Mouse (Mus musculus): Measurements from ENCODE around the gene Cdh5. TPM values are rescaled to one million over a fixed set of nuclear protein-coding genes. Genes with fewer than 3 reads are reported as not detected.
A peak's percentile ranks its signal among the peaks of the same experiment; 100 is the strongest.

The Cdh5 gene
- polyA plus RNA-seq, 1 experiment from 2014 or later: 6.0 TPM

DNA sequence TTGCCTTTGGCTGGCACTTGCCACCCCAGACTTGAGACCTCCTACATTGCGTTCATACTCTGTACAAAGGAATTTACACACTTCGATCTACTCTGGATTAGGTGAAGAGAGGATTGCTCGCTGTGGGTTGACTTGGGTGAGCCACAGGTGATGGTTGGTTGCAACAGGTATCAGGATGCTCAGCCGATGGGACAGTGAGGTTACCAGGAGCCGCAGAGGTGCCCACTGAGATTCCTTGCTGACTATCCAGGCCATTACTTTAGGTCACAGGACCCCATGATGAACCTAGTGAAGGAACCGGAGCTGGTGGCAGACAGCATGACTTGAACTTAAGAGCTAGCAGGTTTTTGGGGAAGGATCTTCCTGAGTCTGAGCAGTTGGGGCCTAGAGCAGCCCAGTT lies 71.0 kb downstream of the Cdh5 start:
- no peak for ATAC-seq (ENCODE audit: low read depth)
- no peak overlapping the region for H3K27ac ChIP-seq
- 71% methylated on average over 6 of the region's 6 CpGs for WGBS (ENCODE audit: insufficient replicate concordance)
- peaks cover 59% of the 10 kb centered on the region for H3K27me3 ChIP-seq
- no peak overlapping the region for H3K9ac ChIP-seq
- H3K4me1 ChIP-seq (replicated peaks): peaks cover 3% of the 10 kb centered on the region; the same call in 1 of the 2 replicates
- H3K4me2 ChIP-seq: no peak overlapping the region
- no peaks in the 10 kb centered on the region for H3K36me3 ChIP-seq
- no peak overlapping the region for H3K4me3 ChIP-seq (replicated peaks)
- no peak for DNase-seq
- H3K9me3 ChIP-seq (replicated peaks): no peaks in the 10 kb centered on the region

DNA sequence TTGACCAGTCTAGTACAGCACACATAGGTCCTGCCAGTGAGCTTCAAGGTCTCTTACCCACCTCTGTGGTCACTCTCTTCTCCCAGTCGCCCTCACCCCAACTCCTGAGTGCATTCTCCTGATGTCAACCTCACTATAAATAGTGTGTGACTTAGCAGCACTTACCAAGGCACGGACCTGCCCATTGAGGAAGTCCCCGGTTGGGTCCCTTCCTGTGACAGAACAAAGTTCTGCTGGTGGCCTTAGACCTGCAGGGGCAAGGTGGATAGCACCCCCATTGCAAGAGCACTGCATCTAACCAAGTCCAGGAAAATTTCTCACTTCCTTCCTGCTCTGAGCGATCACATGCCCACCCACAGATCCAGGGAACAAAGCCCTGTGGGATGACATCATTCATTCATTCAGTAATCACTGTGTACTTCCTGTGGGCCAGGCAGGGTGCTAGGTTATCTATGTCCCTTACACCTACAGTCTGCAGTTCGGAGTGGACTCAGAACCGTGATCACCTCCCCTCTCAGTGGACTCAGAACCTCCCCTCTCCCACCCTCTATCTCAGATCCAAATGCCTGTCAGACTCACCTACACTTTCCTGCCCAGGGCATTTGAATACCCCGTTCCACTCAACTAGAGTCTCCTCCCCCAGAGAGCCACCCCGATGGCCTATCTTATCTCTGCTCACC lies 74.6 kb downstream of the Cdh5 start:
- Histone ChIP-seq H3K4me2 (no peak overlapping the region), H3K9ac (no peak overlapping the region), H3K4me1 (replicated peaks) (peaks cover 2% of the 10 kb centered on the region; the same call in 1 of the 2 replicates), H3K27ac (no peak overlapping the region), H3K9me3 (replicated peaks) (no peaks in the 10 kb centered on the region), H3K27me3 (peaks cover 36% of the 10 kb centered on the region), H3K4me3 (replicated peaks) (no peak overlapping the region), H3K36me3 (no peaks in the 10 kb centered on the region)
- 23% methylated on average over 8 of the region's 8 CpGs for WGBS (ENCODE audit: insufficient replicate concordance)
- ATAC-seq (ENCODE audit: low read depth) (no peak), DNase-seq (no peak)

DNA sequence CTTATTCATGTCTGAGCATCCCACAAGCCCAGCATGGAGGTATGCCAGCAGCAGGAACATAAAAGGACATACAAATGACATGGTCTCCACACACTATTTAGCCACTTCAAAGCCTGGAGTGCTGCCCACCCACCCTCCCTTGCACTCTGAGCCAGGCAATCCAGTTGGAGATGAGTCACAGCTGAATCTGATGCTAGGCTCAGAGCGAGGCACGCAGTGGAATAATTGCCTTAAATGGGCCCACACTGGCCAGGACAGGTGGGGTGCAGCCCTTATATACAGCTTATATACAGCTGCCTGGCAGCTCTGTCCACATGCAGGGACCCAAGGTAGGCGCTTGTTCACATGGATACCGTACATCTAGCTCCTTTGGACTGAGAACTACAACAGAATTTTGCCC lies 75.6 kb downstream of the Cdh5 start:
- Histone ChIP-seq H3K4me3 (replicated peaks) (no peak overlapping the region), H3K27me3 (peaks cover 25% of the 10 kb centered on the region), H3K9ac (no peak overlapping the region), H3K4me1 (replicated peaks) (no peaks in the 10 kb centered on the region), H3K36me3 (no peaks in the 10 kb centered on the region), H3K4me2 (no peak overlapping the region), H3K9me3 (replicated peaks) (no peaks in the 10 kb centered on the region), H3K27ac (no peak overlapping the region)
- WGBS (ENCODE audit: insufficient replicate concordance): 63% methylated on average over 4 of the region's 4 CpGs
- ATAC-seq (ENCODE audit: low read depth): no peak
- no peak for DNase-seq

DNA sequence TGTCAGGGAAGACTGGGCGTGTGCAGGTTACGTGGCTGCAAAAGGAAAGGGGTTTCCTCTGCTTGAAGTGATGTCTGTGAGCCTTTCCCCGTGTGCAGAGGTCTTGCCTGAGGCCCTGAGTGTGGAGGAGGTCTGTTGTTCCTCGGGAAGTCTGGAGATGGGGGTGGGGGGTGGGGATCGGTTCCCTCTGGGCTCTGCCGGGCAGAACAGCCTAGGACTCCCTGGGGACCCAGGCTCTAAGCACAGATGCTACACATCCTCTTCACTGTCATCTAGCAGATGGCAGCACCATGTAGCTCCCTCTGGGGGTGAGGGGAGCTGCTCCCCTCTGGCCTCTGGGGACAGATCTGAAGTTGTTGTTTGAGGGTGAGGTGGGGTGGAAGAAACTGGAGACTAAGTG lies 83.5 kb downstream of the Cdh5 start:
- WGBS (ENCODE audit: insufficient replicate concordance): 32% methylated on average over 6 of the region's 6 CpGs
- no peak overlapping the region for H3K9ac ChIP-seq
- peaks cover 2% of the 10 kb centered on the region; the same call in 1 of the 2 replicates for H3K27me3 ChIP-seq
- no peaks in the 10 kb centered on the region for H3K4me1 ChIP-seq (replicated peaks)
- no peak overlapping the region for H3K27ac ChIP-seq
- H3K9me3 ChIP-seq (replicated peaks): no peaks in the 10 kb centered on the region
- ATAC-seq (ENCODE audit: low read depth): no peak
- no peaks in the 10 kb centered on the region for H3K36me3 ChIP-seq
- H3K4me2 ChIP-seq: no peak overlapping the region
- no peak overlapping the region for H3K4me3 ChIP-seq (replicated peaks)
- DNase-seq: no peak

DNA sequence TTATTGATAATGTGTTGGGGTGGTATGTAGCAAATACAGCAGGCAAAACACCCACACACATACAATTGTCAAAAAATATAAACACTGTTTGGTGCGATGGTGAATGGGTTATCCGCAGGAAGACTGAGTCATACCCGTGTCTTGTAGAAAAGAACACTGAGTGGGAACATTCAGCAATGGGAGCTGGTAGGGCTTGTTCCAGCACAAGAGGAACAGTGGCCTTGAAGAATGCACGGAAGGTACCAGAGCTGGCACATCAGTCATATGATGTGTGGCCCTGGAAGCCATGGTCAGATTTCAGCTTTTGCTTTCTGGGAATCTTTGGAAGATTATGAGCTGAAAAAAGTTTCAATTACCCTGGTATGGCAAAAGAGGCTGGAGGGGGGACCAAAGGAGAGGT lies 85.4 kb downstream of the Cdh5 start:
- Histone ChIP-seq H3K9ac (no peak overlapping the region), H3K27me3 (peaks cover 2% of the 10 kb centered on the region; the same call in 1 of the 2 replicates), H3K4me3 (replicated peaks) (no peak overlapping the region), H3K4me1 (replicated peaks) (no peaks in the 10 kb centered on the region), H3K36me3 (no peaks in the 10 kb centered on the region), H3K27ac (no peak overlapping the region), H3K9me3 (replicated peaks) (no peaks in the 10 kb centered on the region), H3K4me2 (no peak overlapping the region)
- DNase-seq (no peak), ATAC-seq (ENCODE audit: low read depth) (no peak)
- 62% methylated on average over 4 of the region's 4 CpGs for WGBS (ENCODE audit: insufficient replicate concordance)

DNA sequence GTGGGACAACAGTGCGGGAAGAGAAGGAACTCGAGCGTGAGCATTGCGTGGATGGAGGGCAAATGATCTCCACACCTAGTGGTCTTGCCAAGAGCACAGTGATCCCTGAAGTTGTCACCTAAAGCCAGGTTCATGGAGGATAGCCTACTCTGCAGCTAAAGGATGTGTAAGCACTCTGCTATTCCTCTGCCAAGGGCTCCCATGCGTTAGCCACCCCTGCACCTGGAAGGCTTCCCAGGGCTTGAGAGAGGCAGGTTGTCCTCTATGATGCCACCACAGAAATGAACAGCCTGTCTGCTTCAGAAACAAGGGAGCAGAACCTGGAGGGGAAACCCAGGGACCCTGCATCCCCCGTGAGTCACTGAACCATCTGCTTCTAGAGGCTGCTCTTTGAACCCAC lies 86.2 kb downstream of the Cdh5 start:
- H3K4me1 ChIP-seq (replicated peaks): no peaks in the 10 kb centered on the region
- H3K27me3 ChIP-seq: peaks cover 2% of the 10 kb centered on the region; the same call in 1 of the 2 replicates
- ATAC-seq (ENCODE audit: low read depth) (no peak), DNase-seq (no peak)
- no peaks in the 10 kb centered on the region for H3K9me3 ChIP-seq (replicated peaks)
- no peak overlapping the region for H3K4me2 ChIP-seq
- no peak overlapping the region for H3K27ac ChIP-seq
- no peaks in the 10 kb centered on the region for H3K36me3 ChIP-seq
- no peak overlapping the region for H3K9ac ChIP-seq
- WGBS (ENCODE audit: insufficient replicate concordance): 70% methylated on average over 6 of the region's 6 CpGs
- H3K4me3 ChIP-seq (replicated peaks): no peak overlapping the region

DNA sequence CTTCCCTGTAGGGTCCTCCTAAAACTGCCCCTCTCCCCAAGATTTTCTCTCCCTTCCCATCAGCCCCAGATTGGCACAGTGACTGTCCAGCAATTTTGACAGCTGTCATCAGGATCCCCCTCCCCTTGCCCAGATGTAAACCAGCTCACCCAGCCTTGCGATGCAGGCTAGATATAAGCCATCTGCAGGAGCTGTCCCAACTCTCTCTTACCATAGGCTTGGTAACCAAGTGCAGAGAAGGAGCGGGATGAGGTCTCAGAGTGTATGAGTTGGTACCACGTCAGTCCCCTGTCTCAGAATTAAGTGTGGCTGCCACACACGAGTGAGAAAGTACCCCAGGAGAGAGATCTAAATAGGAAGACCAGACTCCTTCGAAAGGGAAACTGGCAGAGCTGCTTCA lies 87.0 kb downstream of the Cdh5 start:
- ATAC-seq (ENCODE audit: low read depth): no peak
- Histone ChIP-seq H3K27ac (no peak overlapping the region), H3K9ac (no peak overlapping the region), H3K4me1 (replicated peaks) (no peaks in the 10 kb centered on the region), H3K4me3 (replicated peaks) (no peak overlapping the region), H3K27me3 (peaks cover 2% of the 10 kb centered on the region; the same call in 1 of the 2 replicates), H3K36me3 (no peaks in the 10 kb centered on the region), H3K9me3 (replicated peaks) (no peaks in the 10 kb centered on the region), H3K4me2 (no peak overlapping the region)
- no peak for DNase-seq
- WGBS (ENCODE audit: insufficient replicate concordance): 53% methylated on average over 5 of the region's 5 CpGs

DNA sequence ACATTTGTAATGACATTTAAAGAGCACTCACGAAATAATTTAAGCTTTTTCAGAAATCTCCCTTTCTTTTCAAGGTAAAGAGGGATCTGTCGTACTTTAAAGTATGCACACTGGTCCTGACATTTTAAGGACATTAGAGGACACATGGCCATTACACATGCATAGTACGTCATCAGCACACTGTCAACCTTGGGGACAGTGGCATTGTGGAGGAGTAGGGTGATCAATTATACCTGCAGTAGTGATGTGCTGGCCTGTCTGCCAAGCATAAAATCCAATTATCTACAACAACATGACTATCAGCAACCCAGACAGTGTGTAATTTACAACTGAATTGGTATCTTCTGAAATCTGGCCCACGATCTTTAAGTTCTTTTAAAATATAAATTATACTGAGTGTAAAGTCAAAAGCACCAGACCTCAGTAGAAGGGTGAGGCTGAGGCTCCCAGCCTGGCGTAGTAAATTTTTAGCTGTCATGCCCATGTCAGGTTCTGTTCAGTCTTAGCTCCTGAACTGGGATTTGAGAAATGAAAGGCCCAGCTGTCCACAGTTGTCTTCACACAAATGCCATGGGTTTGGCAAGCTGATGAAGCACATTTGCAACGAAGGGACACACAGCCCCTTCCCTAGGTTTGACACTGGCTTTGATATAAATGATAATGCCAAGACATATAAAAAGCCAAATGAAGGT lies 89.5 kb downstream of the Cdh5 start:
- H3K27me3 ChIP-seq: peaks cover 2% of the 10 kb centered on the region; the same call in 1 of the 2 replicates
- no peak overlapping the region for H3K9ac ChIP-seq
- no peak for ATAC-seq (ENCODE audit: low read depth)
- DNase-seq: no peak
- H3K4me2 ChIP-seq: no peak overlapping the region
- no peaks in the 10 kb centered on the region for H3K36me3 ChIP-seq
- no peaks in the 10 kb centered on the region for H3K9me3 ChIP-seq (replicated peaks)
- 56% methylated on average over 6 of the region's 6 CpGs for WGBS (ENCODE audit: insufficient replicate concordance)
- no peak overlapping the region for H3K27ac ChIP-seq
- H3K4me3 ChIP-seq (replicated peaks): no peak overlapping the region
- H3K4me1 ChIP-seq (replicated peaks): no peaks in the 10 kb centered on the region

DNA sequence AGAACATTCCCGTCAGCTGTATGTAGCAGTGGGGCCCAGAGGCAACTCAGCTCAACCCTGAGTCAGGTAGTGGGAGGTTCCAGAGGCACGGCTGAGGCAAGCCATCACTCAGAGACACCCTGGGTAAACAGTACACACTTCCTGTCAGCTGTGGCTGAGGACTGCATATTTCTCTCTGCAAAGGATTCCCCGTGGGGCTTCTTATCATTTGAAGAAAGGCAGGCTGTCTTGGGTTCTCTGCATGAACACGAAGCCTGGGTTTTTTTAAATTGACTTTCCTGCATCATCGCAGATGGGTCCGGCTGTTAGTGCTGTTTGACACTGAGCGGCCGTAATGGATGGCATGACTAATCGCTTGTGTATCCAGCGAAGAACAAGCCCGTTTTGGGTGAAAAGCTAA lies 90.1 kb downstream of the Cdh5 start:
- Histone ChIP-seq H3K36me3 (no peaks in the 10 kb centered on the region), H3K4me2 (no peak overlapping the region), H3K4me3 (replicated peaks) (no peak overlapping the region), H3K27me3 (peaks cover 2% of the 10 kb centered on the region; the same call in 1 of the 2 replicates), H3K9ac (no peak overlapping the region), H3K27ac (no peak overlapping the region), H3K4me1 (replicated peaks) (no peaks in the 10 kb centered on the region), H3K9me3 (replicated peaks) (no peaks in the 10 kb centered on the region)
- ATAC-seq (ENCODE audit: low read depth) (peak; percentile 39; the same call in 1 of the 2 replicates), DNase-seq (no peak)
- 37% methylated on average over 11 of the region's 11 CpGs for WGBS (ENCODE audit: insufficient replicate concordance)

Other genes starting within 250 kb of the Cdh5 start
- not detected in 2 replicates for gene Bean1, start 68.8 kb downstream of the Cdh5 start, polyA plus RNA-seq (2015; fragmentation: Nextera tagmentation; extraction: Ambion mirVana)
- 5.5 and 5.7 TPM in 2 replicates for gene Tk2, start 146.9 kb downstream of the Cdh5 start, polyA plus RNA-seq (2015; fragmentation: Nextera tagmentation; extraction: Ambion mirVana)
- gene Cklf, start 149.2 kb downstream of the Cdh5 start, polyA plus RNA-seq (2015; fragmentation: Nextera tagmentation; extraction: Ambion mirVana): 19.0 and 20.9 TPM in 2 replicates
- gene Cmtm2a, start 191.6 kb downstream of the Cdh5 start, polyA plus RNA-seq (2015; fragmentation: Nextera tagmentation; extraction: Ambion mirVana): not detected in 2 replicates
- not detected in 2 replicates for gene Gm45711, start 208.5 kb downstream of the Cdh5 start, polyA plus RNA-seq (2015; fragmentation: Nextera tagmentation; extraction: Ambion mirVana)
- not detected in 2 replicates for gene Cmtm1, start 208.5 kb downstream of the Cdh5 start, polyA plus RNA-seq (2015; fragmentation: Nextera tagmentation; extraction: Ambion mirVana)
- gene Gm11020, start 219.9 kb downstream of the Cdh5 start, polyA plus RNA-seq (2015; fragmentation: Nextera tagmentation; extraction: Ambion mirVana): not detected in 2 replicates
- gene Cmtm2b, start 220.6 kb downstream of the Cdh5 start, polyA plus RNA-seq (2015; fragmentation: Nextera tagmentation; extraction: Ambion mirVana): not detected in 2 replicates
- gene Cmtm3, start 237.8 kb downstream of the Cdh5 start, polyA plus RNA-seq (2015; fragmentation: Nextera tagmentation; extraction: Ambion mirVana): 20.9 and 23.5 TPM in 2 replicates